Mouse (Mus musculus) right cerebral cortex, postnatal 10 days (tissue): ENCODE results near the gene Pacsin3.
"Not testable (repeated sequence)": the region's sequence is repeated elsewhere in the genome, so short reads cannot be mapped to it uniquely, and the experiment has no call there.

ENCODE experiments used
- DNase-seq, 2 experiments: peaks; one replicate each; pipeline ENCODE4 v3.0.0; 2021; ENCODE audit warnings: low spot score in 2 of 2

Pacsin3 gene

DNA sequence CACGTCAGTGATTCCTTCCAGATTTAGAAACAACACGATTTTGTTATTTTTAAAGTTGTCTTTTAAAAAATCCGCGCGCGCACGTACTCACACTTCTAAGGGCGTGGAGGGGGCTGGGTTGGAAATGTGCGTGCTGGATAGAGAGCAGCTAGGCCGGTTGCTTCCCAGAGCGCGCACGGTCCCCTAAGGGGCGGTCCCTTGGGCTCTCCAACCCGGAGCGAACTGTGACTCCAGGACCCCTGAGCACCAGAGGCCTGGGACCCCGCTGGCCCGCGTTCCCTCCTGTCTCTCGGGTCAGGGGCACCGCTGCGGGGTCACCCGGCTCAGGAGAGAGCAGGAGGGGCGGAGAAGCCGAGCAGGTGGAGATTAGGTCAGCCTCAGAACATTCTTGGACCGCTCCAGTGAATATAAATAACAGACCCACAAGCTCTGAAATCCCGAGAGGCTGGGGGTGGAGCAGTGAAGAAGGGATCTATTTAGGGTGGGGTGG is at the start of gene Pacsin3:
Gene Pacsin3, plus strand, starts transcription at position 294 of the 490 bp plus-strand sequence.
- DNase-seq = peak; percentile 72 to 74

DNA sequence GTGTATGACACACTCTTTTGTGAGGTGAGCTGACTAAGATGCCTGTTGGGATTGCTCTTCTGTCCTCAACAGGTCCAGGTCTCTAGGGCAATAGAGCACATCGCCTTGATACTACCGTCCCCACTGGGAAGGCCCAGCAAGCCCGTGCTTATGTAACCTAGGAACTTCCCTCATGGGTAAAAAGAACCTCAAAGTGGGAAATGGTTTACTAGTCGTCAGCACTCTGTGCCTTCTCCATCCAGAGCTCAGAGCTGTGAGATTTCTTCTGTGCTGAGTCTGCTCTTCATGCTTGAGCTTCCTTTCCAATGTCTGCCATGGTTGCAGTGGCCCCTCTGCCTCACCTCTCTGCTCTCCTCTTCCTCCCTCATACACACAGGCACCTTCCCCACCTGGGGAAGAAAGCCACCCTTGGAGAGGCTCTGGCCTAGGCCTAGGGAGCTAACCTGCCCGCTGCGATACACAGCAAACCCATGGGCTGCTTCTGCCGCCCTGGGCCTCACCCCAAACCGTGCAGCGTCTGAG is 49.4 kb upstream of the Pacsin3 start:
- DNase-seq = no peak

DNA sequence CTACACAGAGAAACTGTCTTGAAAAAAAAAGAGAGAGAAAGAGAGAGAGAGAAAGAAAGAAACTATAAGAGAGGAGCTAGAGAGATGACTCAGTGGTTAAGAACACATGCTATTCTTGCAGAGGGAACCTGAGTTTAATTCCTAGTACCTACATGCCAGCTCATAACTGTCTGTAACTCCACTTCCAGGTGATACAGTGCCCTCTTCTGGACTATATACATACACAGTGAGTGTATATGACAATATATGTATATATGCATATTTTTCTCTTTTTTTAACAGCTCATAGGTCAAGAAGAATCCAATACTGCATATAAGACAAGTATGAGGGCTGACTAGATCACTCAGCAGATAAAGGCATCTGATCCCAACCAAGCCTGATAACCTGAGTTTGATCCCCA is 42.4 kb upstream of the Pacsin3 start:
- DNase-seq = no peak

DNA sequence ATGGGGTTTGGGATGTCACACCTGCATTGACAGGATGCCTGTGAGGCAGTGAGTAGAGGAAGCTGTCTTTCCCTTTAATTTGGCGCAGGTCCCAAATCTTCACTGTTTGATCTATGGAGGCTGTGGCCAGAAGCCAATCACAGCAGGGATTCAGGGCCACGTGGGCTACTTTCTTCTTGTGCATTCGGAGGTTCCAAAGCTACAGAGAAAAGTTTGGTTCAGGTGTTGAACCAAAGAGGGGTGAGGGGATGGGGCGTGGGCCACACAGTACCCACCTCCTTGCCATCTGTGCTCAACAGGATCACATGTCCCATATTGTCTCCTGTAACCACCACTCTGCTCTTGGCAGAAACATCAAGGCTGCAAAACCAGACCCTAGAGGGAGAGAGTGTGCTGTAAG is 38.7 kb upstream of the Pacsin3 start:
- DNase-seq = no peak

DNA sequence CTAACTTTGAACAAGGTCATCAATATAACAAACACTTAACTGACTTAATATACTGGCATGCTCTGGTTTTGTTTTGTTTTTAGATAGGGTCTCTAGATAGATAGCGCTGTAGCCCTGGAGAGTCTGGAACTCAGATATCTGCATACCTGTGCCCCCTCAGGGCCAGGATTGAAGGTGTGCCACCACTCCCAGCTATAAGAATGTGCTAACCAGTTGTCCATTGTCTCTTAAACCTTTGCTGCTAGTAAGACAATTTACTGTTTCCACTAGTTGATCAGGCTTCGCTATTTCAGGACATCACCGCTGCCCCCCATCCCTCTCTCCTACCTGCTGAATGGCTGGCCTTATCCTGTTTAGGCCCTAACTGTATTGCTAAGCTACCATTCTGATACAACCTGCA is 35.3 kb upstream of the Pacsin3 start:
- no peak for DNase-seq

DNA sequence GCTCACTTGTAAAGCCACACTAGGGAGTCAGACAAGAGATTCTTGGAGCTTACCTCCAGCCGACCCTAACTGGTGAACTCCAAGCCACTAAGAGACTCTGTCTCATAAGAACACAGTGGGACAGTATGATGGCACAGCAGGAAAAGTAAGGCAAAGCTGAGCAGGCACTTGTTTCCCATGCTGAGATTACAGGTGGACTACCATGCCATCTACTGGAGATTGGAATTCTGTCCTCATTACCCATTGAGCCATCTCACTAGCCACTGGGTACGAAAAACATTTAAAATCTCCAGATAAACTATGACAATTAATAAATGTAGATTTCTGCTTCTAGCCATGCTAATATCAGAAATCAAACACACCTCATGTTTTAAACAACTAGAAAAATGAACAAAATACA is 32.1 kb upstream of the Pacsin3 start:
- no peak for DNase-seq

DNA sequence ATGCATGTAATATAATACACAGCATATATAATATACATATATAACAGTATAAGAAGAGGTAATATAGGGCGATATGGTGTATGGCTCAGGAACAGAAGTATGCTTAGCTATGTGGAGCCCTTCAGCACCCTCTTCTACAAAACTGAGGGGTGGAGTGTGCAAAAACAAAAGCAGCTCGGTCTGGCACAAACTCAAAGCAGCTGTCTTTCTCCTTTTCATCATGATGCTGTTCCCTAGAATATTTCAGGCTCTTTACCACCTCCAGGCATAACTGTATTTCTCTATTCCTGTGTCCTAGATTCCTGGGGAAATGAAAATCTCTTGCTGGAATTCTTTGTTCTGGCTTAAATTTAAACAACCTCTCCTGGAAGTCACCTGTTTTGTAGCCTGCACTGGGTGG is 26.0 kb upstream of the Pacsin3 start:
- peak in 1 of 2 experiments; percentile 45 for DNase-seq

DNA sequence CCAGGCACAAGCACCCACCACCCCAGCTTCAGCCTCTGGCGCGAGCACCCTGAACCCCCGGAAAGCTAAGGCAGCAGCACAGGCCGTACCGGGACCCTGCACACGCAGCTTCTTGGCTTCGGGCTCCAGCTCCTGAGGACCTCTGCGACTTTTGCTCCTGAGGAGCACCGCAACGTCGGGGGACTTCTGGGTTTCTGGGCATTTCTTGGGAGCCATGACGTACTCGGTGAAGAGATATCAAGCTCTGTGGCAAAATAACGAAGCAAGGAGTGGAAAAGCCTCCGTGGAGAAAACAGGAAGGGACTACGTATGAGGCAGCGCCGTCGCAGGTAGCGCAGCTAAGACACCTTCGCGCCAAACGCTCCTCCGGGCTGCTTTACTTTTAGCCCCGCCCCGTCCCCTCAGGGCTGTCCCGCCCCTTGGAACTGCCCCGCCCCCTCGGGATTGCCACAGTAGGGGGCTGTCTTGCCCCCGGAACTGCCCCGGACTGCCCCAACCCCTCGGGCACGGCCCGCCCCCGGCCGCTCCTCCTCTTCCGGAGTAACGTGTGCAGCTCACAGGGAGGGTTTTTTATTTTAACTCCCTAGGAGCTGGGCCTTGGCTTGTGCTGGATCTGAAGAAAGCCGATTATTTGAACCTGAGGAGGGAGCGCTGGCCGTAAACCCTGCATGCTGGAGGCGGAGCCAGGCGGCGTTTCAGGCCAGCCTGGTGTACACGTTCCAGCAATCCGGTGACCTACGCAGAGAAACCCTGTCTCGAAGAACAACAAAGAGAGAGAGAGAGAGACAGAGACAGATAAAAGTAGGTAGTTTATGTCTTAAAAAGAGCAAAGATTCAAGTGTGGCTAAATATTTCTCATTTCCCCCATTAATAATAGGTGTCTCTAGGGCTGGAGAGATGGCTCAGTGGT is 18.9 kb upstream of the Pacsin3 start, which contains the start of gene Ddb2:
Gene Ddb2, minus strand, starts transcription at position 382 of the 910 bp plus-strand sequence.
- DNase-seq = peak; percentile 94 to 96

DNA sequence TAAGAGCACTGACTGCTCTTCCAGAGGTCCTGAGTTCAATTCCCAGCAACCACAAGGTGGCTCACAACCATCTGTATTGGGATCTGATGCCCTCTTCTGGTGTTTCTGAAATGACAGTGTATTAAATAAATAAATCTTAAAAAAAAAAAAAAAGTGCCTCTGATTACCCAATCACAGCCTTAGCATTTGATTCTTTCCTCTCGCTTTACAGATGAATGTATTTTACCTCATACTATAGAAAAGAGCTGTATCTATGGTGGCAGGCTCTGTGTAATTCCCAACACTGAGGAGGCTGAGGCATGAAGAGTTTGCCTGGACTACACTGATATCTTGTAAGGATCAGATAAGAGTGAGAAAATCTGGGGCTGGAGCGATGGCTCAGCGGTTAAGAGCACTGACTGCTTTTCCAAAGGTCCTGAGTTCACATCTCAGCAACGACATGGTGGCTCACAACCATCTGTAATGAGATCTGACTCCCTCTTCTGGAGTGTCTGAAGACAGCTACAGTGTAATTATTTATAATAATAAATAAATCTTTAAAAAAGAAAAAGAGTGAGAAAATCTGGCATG is 18.2 kb upstream of the Pacsin3 start:
- not testable (repeated sequence) for DNase-seq

DNA sequence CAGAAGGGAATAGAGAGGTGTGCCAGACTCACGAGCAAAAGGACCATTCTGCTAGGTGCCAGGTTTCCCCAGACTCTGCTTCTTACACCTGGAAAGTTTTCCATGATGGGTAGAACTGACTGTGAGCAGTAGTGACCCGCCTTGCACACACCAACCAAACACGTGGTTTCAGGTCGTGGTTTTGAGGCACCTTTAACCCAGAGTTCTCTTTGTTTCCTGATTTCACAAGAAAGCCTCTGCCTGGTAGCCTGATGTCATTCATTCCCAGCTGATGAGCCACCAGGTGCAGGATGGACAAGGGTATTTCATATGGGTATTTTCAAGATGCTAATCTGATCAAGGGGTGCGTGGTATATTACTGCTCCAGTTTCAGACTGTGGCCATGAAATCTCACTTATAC is 13.2 kb upstream of the Pacsin3 start:
- DNase-seq = no peak

DNA sequence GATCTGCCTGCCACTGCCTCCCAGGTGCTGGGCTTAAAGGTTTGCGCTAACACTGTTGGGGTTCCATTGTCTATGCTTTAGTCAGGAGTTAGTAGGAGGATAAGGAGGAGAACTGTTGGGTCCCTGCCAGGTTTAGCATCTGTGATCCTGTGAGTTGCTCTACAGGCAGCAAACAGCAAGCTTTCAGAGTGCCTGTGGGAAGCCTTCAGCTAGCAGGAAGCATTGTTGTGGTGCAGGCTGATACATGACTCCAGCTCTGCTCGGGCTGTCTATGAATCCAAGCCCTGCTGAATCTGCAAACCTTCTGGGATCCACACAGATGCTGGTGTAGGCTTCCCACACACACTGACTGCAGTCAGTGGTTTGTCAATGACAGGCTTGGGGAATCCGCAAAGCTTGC is 12.3 kb upstream of the Pacsin3 start:
- DNase-seq = peak; percentile 64 to 71

DNA sequence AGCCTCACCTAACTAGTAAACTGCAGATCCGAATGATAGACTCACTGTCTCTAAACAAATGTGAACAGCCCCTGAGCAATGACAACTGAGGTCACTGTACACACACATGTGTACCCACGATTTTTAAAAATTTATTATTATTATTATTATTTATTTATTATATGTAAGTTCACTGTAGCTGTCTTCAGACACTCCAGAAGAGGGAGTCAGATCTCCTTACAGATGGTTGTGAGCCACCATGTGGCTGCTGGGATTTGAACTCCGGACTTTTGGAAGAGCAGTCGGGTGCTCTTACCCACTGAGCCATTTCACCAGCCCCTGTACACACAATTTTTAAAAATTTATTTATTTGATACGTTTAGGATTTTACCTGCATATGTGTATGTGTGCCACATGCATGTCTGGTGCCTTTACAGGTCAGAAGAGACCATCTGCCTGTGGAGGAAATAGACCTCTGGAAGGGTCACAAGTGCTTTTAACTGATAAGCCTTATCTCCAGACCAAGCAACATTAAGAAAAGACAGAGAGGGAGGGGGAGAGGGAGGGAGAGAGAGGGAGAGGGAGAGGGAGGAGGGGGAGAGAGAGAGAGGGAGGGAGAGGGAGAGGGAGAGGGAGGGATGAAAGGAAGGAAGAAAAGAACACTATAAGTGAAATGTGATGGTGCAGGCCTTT is 11.1 kb upstream of the Pacsin3 start:
- DNase-seq = no peak

DNA sequence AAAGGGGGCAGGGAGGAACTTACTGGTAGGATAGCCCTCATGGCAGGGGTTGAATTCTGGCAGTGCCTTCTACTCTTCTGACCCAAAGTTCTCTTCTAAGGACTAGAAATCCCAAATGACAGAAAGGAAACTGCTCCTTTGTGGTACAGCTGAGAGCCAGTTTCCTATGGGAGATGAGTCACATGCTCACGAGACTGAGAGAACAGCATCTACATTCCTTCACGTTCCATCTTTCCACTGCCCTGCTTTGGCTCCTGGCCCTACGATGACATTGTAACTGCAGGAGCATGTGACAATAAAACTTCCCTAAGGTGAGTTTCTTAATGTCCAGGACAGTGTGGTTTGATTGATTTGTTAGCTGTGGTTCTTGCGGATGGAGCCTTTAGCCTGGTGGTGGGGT is 7.4 kb upstream of the Pacsin3 start:
- DNase-seq = no peak

DNA sequence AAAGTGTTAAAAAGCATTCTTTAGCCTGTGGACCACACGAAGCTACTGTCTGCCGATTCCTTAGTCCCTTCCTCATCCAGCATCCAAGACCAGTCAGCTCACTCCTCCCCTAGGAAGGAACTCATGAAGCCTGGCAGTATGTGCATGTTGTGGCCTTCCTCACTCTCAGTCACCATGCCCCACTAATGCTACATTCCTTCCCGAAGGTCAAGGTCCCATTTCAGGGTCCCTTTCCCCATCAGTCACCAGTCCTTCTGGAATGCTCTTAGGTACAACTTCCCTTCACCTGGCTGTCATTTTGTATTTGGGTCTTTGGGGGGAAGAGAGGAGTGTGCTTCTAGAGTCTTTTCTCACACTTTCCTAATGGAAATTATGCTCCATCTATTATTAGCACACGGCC is 3.8 kb upstream of the Pacsin3 start:
- DNase-seq = no peak

DNA sequence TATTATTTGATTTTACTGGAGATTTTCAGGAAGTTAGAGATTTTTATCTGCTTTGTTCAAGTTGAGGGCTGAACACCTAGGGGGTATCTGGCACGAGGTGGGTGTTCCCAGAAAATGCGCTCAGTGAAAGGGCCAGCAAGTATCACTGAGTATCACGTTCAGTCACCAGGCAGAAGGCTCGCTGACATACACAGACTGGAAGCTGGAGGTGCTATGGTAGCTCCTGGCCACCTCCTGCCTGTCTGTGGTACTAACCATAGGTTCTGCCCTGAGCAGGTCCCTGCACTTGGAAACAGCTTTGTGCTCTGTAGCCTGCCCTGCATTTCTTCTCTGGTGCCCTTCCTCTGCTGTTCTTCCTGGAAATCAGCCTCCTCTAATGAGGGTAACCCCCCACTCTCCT is 3.2 kb upstream of the Pacsin3 start:
- no peak for DNase-seq

DNA sequence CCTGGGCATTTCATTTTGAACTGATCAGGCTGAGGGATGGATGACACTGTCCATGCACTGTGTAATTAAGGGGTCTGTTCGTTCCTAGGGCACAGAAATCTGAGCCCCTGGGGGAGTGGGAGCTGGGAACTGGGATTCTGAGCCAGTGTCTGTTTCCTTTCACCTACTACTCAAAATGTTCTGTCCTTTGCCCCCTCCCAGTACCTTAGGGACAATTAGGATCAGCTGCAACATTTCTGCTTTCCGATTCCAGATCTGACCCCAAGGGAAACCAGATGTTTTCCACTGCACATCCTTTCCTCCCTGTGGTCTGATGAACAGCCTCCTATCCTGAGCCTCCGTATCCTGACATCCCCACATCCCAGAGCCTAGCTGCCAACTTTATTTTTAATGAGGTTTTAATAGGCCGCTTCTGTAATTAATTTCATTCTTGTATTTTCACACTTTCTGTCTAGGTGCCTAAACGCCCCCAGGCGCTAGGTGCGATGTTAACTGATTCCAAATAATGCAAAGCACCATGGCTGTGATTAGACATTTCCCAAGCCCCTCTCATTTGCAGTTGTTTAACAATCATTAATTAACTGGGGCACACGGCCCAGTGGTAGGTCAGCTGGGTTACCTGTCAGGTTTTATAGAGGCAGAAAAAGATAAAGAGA is 901 bp upstream of the Pacsin3 start:
- no peak for DNase-seq

DNA sequence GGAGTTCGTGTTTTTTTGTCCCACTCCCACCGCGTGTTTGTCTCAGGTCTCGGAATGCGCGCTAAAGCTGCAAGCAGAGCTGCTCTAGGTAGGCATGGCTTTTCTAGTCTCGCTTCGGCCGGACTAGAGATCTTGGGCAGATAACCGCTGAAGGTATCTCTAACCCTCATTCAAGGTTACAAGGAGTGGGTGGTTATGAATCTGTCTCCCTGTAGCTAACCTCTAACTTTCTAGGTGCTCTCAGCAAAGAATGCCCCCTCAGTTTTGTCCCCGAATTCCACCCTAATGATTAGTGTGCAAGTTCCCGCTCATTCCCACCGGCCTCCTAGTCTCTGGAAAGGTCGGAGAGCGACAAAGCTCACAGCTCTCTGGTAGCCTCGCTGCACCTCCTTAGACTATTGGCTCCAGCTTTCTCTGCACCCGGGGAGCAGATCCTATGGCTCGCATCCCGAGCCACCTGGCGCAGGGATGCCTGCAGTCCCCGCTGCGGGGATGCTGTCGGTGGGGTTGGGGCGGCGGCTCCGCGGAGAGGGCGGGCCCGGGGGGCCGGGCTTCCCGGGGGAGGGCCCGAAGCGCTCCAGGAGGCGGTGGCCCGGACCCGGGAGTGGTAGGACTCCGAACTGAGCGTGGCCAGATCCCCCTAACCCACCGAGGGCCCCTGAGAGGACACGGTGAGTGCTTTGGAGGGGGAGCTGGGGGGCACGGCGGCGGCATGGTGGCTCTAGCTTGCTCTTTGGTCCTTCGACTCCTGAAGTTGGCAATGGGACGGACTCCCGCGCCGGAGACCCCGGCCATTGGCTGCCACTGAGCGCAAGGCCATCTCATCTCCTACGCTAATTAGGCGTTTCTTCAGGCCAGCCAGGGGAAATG is 737 bp downstream of the Pacsin3 start:
- DNase-seq = peak; percentile 70 to 71

DNA sequence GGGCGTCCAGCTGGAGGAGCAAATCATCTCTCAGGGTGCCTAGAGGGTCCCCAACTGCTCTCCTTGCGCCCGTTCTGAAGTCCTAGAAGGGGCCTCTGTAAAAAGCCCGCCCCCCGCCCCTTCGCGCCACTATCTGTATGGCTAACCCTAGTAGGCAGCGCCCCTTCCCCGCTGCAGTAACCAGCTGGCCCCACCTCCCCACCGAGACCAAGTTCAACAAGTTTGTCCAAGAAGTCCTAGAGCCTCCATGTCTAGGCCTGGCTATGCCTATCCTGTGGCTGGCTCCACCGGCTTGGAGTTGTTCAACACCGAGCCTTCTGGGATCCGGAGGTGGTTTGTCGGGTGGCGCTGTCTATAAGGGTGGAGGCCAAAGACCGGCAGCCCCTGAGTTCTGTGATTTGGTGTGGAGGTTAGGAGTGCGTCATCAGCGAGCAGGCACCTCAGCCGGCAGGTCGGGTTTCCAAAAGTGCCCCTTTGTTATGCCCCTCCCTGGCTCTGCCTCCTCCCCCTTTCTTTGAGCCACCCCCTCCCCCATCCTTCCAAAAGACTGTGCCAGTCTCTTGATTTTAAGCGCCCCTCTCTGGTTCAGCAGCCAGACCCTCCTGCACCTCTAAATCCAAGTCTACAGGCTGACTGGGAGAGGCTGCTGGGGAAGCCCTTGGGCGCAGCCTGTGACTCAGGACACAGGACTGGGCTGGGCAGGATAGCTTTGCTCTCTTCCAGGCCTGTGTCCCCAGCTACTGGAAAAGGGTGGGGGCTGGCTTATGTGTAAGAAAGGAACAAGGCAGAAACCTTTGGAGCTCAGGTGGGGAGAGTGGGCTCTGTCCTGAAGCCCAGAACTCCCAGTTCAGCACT is 1.6 kb downstream of the Pacsin3 start:
- DNase-seq = peak; percentile 67 to 72

DNA sequence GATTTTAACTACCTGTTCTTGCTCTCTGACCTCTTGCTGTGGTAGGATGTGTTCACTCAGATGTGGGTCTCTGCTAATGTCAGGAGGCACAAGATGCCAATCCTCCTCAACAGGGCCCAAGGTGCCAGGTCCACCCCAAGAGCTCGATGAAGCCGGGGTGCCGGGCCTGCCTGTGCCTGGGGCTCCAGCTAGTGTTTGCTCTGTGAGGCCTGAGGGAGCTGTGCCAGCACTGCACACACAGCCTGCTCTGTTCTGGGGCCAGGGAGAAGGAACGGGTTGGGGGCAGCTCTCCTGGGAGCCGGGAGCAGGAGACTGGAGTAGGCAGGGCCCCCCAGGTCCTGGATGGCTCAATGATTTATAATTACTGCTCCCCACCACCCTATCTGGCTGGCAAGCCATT is 2.3 kb downstream of the Pacsin3 start:
- DNase-seq = peak; percentile 83 to 86

DNA sequence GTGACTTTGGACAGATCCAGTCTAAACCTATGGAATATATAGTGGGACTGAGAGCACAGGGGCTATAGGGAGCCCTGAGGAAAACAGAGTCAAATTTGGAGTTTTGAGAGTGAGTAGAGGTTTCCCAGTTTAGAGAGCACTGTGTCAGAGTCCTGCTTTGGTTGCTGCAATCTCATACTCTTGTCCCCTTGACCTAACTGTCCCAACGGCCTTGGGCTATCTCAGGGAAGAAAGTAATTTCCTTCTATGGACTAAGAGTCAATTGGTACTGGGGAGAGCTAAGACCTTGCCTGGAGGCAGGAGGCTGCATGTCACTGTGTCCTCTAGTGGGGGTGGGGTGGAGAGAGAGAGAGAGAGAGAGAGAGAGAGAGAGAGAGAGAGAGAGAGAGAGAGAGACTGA is 3.1 kb downstream of the Pacsin3 start:
- DNase-seq = no peak
